Mouse (Mus musculus) left cerebral cortex, postnatal 10 days (tissue): Measurements from ENCODE around the gene Olfr676. TPM values are rescaled to one million over a fixed set of nuclear protein-coding genes. Genes with fewer than 3 reads are reported as not detected.
"Not testable (repeated sequence)": the region's sequence is repeated elsewhere in the genome, so short reads cannot be mapped to it uniquely, and the experiment has no call there.

Source experiments
- DNase-seq, 2 experiments: peaks; one replicate each; pipeline ENCODE4 v3.0.0; 2021 to 2022; ENCODE audit warnings: low spot score in 2 of 2, mixed read lengths in 1 of 2; ENCODE audit errors: extremely low spot score in 1 of 2
- intact Hi-C: fragments of 180-260 bp; cut with DNase I; formaldehyde crosslinking; loops from one replicate; pipeline ENCODE4 v1.15.1; 2025
- total RNA-seq, 2 experiments: library from RNA; stranded (reverse); gene quantifications; 2 replicates each; pipeline ENCODE4 v1.2.3; 2021

The Olfr676 gene
- not detected for total RNA-seq

- intact Hi-C loops: no loop called here
- no peak for DNase-seq
Observed at GRCm38 (mm10) chr7:105032398-105032797, at the start of gene Olfr676. Olfr676 (plus strand) TSS chr7:105032698.

- intact Hi-C loops: no loop called here
- DNase-seq: no peak
Observed at GRCm38 (mm10) chr7:105001929-105002328, 30.6 kb upstream of the Olfr676 start, which contains the start of gene Olfr672. Olfr672 (minus strand) TSS chr7:105002029.

DNA sequence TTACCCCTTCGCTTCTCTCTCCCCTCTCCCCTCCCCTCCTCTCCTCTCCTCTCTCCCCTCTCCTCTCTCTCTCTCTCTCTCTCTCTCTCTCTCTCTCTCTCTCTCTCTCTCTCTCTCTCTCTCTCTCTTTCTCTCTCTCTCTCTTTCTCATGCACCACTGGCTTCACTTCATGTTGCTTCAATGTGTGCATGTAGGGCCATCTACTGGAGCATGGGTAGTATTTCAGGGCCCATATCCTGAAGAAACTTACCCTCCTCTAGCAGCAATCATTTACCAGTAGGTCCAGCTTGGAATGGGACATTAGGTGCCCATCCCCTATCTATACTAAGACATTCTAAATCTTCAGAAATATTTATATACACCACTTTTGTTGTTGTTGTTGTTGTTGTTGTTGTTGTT, 10.0 kb upstream of the Olfr676 start:
- intact Hi-C loops: no loop called here
- no peak for DNase-seq

GRCm38 (mm10) chr7:105028360-105028759, 4.1 kb upstream of the Olfr676 start, which contains the start of gene Olfr675:
Olfr675 (minus strand) TSS chr7:105028460.
- intact Hi-C loops: no loop called here
- no peak for DNase-seq

DNA sequence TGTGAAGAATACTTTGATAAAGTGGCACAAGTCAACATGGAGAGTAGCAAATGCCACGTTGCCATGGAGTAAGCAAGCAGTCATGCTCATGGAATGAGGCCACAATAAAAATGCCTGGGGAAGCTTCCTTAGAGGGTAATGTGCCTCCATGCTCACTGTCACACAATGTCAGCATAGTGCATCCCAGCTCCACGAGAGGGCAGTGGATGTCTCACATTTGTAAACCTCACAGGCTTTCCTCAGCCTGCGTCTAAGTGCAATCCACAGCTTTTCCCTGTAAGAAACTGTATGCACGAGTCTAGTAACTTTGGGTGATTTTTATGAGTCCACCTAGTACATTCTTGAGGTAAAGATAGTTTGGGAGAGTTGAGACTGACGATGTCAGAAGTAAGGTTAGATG, 1.3 kb downstream of the Olfr676 start:
- intact Hi-C loops, DNase-seq: not testable (repeated sequence)

- no peak for DNase-seq
- intact Hi-C loops: no loop called here
Observed at GRCm38 (mm10) chr7:105058951-105059350, 26.5 kb downstream of the Olfr676 start.

DNA sequence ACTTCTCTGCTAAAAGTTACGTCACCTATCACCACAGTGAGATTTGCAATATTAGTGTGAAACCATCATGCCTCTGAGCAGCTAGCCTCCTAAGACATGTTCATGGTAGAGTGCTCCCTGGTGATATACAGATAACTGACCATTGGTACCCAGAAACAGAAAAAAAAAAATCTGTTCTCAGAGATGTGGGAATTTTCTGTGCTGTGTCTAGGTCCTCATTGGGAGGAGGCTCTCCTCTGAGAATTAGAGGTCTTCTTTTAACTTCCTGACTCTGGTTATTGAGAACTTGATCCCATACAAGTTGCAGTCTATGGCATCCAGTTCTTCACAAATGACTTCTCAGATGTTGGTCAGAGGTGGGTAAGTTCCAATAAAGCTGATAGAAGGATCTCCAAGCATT, 31.7 kb downstream of the Olfr676 start, which contains the start of gene Olfr678:
Olfr678 (plus strand) TSS at position 301 of the 400 bp plus-strand sequence.
- DNase-seq: no peak

GRCm38 (mm10) chr7:105080905-105081304, 48.4 kb downstream of the Olfr676 start, which contains the start of gene Olfr679:
Olfr679 (plus strand) TSS chr7:105081205.
- DNase-seq: no peak
- intact Hi-C loops: no loop called here

More for the DNA sequence above, 31.7 kb downstream of the Olfr676 start, which contains the start of gene Olfr678:
- intact Hi-C loops: no loop called here

Other genes with a start within 250 kb of the Olfr676 start
- not detected for gene Usp17lb, start 190.1 kb upstream of the Olfr676 start, total RNA-seq
- gene Usp17la, start 175.7 kb upstream of the Olfr676 start, total RNA-seq: not detected
- gene Olfr665, start 154.7 kb upstream of the Olfr676 start, total RNA-seq: not detected
- not detected for gene Olfr666, start 136.7 kb upstream of the Olfr676 start, total RNA-seq
- gene Olfr667, start 111.2 kb upstream of the Olfr676 start, total RNA-seq: not detected
- not detected for gene Olfr668, start 104.6 kb upstream of the Olfr676 start, total RNA-seq
- gene Olfr669, start 98.5 kb upstream of the Olfr676 start, total RNA-seq: not detected
- gene Olfr670, start 70.1 kb upstream of the Olfr676 start, total RNA-seq: not detected
- not detected for gene Olfr671, start 53.6 kb upstream of the Olfr676 start, total RNA-seq
- gene Olfr672, start 30.7 kb upstream of the Olfr676 start, total RNA-seq: not detected
- gene Olfr675, start 4.2 kb upstream of the Olfr676 start, total RNA-seq: not detected
- not detected for gene Olfr677, start 18.7 kb downstream of the Olfr676 start, total RNA-seq
- not detected for gene Olfr678, start 31.8 kb downstream of the Olfr676 start, total RNA-seq
- not detected for gene Olfr679, start 48.5 kb downstream of the Olfr676 start, total RNA-seq
- not detected for gene Olfr680-ps1, start 60.1 kb downstream of the Olfr676 start, total RNA-seq
- not detected for gene Olfr681, start 84.1 kb downstream of the Olfr676 start, total RNA-seq
- not detected for gene Olfr683, start 114.3 kb downstream of the Olfr676 start, total RNA-seq
- not detected for gene Olfr684, start 131.0 kb downstream of the Olfr676 start, total RNA-seq
- gene Olfr685, start 153.3 kb downstream of the Olfr676 start, total RNA-seq: not detected
- not detected for gene Olfr686, start 174.8 kb downstream of the Olfr676 start, total RNA-seq